Mouse (Mus musculus) erythroblast, embryonic 14.5 days (primary cell): ENCODE measurements around the gene Ccdc74a.

Experiments used
- GATA1 ChIP-seq: IDR thresholded peaks from 2 replicates; pipeline ENCODE4 v1.6.1; 2012; ENCODE audit warnings: low read length, inconsistent platforms, mixed read lengths
- TAL1 ChIP-seq: IDR thresholded peaks from 3 replicates; pipeline ENCODE4 v1.6.1; 2012; ENCODE audit warnings: low read length, inconsistent platforms, mixed read lengths

DNA sequence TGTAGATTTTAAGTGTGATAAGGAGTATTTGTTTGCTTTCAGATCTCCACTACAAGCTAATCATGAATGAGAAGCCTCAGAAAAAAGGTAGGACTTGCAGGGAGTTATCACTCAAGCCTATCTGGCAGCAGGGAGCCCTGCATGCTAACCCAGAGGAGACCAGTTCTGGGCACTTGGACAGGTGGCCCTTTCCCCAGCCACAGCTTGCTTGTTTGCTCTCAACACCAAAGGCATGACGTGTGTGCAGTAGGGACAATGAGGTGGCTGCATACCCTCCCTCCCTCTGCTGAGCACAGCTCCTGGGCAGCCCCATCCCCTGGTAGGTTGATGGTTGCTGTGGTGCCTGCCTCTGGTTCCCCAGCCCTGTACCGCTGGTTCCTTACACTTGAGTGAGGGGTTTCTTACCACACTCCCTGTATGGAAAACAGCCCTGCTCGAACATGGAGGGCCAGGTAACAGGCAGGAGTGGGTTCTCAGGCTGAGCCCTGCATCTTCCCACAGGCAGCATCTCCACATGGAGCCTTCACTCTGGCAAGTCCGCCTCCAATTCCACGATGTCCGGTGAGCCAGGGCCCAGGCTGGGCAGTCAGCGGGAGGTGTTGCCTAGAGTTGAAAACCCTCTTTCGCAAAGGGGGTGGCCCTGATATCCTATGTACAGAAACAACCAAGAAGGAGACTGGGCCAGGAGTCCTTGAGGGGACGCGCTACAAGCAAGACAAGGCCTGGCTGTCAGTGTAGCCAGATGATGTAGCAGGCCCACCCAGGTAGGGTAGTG is 1.5 kb downstream of the Ccdc74a start:
- TF ChIP-seq GATA1: no peak
- no peak for TF ChIP-seq TAL1
